Mouse (Mus musculus) kidney, postnatal 36 days (tissue): ENCODE results near the gene Eif5a.
"Not testable (repeated sequence)": the region's sequence is repeated elsewhere in the genome, so short reads cannot be mapped to it uniquely, and the experiment has no call there.

Experiments
- DNase-seq, 2 experiments: peaks; one replicate each; pipeline ENCODE4 v3.0.0; 2021 to 2022; ENCODE audit warnings: mixed read lengths in 2 of 2

Gene Eif5a

GRCm38 (mm10) chr11:69945997-69946891, 24.5 kb upstream of the Eif5a start:
- no peak for DNase-seq

GRCm38 (mm10) chr11:69945216-69945615, 23.5 kb upstream of the Eif5a start:
- no peak for DNase-seq

- DNase-seq = no peak
Measured at GRCm38 (mm10) chr11:69940962-69941361, 19.2 kb upstream of the Eif5a start.

GRCm38 (mm10) chr11:69939731-69940130, 18.0 kb upstream of the Eif5a start:
- no peak for DNase-seq

- DNase-seq = no peak
Measured at GRCm38 (mm10) chr11:69939181-69939580, 17.4 kb upstream of the Eif5a start.

GRCm38 (mm10) chr11:69938401-69938979, 16.7 kb upstream of the Eif5a start:
- DNase-seq = peak in 1 of 2 experiments; percentile 62

GRCm38 (mm10) chr11:69937834-69938233, 16.1 kb upstream of the Eif5a start:
- no peak for DNase-seq

GRCm38 (mm10) chr11:69937385-69937784, 15.6 kb upstream of the Eif5a start:
- DNase-seq = peak; percentile 46 to 49

- DNase-seq = peak; percentile 60 to 62
Measured at GRCm38 (mm10) chr11:69936714-69937347, 15.1 kb upstream of the Eif5a start.

GRCm38 (mm10) chr11:69936156-69936555, 14.4 kb upstream of the Eif5a start:
- DNase-seq = peak in 1 of 2 experiments; percentile 60

- DNase-seq = peak; percentile 94 to 95
Measured at GRCm38 (mm10) chr11:69935137-69935879, 13.6 kb upstream of the Eif5a start, which contains the start of gene Ybx2. Ybx2 (plus strand) TSS chr11:69935796.

GRCm38 (mm10) chr11:69934681-69935080, 12.9 kb upstream of the Eif5a start:
- DNase-seq = no peak

- peak; percentile 87 to 98 for DNase-seq
Measured at GRCm38 (mm10) chr11:69934169-69934568, 12.4 kb upstream of the Eif5a start.

- no peak for DNase-seq
Measured at GRCm38 (mm10) chr11:69933066-69933465, 11.3 kb upstream of the Eif5a start.

- DNase-seq = peak in 1 of 2 experiments; percentile 52
Measured at GRCm38 (mm10) chr11:69932254-69932653, 10.5 kb upstream of the Eif5a start.

- DNase-seq = no peak
Measured at GRCm38 (mm10) chr11:69931769-69932168, 10.0 kb upstream of the Eif5a start.

- DNase-seq = no peak
Measured at GRCm38 (mm10) chr11:69930967-69931537, 9.3 kb upstream of the Eif5a start.

- DNase-seq = not testable (repeated sequence)
Measured at GRCm38 (mm10) chr11:69930176-69930575, 8.4 kb upstream of the Eif5a start.

- no peak for DNase-seq
Measured at GRCm38 (mm10) chr11:69929712-69930111, 8.0 kb upstream of the Eif5a start.

- DNase-seq = no peak
Measured at GRCm38 (mm10) chr11:69927501-69927900, 5.7 kb upstream of the Eif5a start.

GRCm38 (mm10) chr11:69922796-69923195, 1.0 kb upstream of the Eif5a start:
- no peak for DNase-seq

- DNase-seq = no peak
Measured at GRCm38 (mm10) chr11:69922012-69922756, 426 bp upstream of the Eif5a start.
